Mouse (Mus musculus) ES-Bruce4 (cell line): ENCODE data around the gene Gm49342.

Experiments used
- CTCF ChIP-seq: IDR thresholded peaks from one replicate; pipeline ENCODE4 v1.8.1; 2011; ENCODE audit warnings: low read depth, low read length
- POLR2A ChIP-seq: IDR thresholded peaks from one replicate; pipeline ENCODE4 v1.8.1; 2011; ENCODE audit warnings: low read length; ENCODE audit not compliant: insufficient read depth

DNA sequence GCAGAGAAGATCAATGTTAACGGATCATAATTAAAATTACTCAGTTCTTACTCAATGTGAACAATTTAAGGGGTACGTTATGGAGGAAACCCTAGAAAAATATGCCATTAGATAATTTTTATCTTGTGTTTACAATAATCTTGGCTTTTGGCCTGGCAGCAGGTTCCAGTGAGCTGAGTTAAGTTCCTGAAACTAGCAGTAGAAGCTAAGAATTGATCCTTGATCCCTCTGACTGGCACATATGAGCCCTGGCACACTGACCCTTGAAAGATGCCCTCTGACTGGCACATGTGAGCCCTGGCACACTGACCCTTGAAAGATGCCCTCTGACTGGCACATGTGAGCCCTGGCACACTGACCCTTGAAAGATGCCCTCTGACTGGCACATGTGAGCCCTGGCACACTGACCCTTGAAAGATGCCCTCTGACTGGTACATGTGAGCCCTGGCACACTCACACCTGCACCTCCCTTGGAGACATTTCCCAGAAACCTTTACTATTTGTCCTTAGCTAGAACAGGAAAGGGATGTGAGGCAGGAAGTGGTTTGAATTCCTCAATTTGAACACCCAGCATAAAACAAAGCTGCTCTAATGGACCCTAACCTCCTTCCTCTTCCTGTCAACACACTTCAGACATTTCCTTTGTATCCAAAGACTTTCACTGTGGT is 53.8 kb downstream of the Gm49342 start:
- TF ChIP-seq POLR2A (no peak), CTCF (no peak)
